ENCODE assay signal across 8 mouse cellular contexts in the genomic region with DNA sequence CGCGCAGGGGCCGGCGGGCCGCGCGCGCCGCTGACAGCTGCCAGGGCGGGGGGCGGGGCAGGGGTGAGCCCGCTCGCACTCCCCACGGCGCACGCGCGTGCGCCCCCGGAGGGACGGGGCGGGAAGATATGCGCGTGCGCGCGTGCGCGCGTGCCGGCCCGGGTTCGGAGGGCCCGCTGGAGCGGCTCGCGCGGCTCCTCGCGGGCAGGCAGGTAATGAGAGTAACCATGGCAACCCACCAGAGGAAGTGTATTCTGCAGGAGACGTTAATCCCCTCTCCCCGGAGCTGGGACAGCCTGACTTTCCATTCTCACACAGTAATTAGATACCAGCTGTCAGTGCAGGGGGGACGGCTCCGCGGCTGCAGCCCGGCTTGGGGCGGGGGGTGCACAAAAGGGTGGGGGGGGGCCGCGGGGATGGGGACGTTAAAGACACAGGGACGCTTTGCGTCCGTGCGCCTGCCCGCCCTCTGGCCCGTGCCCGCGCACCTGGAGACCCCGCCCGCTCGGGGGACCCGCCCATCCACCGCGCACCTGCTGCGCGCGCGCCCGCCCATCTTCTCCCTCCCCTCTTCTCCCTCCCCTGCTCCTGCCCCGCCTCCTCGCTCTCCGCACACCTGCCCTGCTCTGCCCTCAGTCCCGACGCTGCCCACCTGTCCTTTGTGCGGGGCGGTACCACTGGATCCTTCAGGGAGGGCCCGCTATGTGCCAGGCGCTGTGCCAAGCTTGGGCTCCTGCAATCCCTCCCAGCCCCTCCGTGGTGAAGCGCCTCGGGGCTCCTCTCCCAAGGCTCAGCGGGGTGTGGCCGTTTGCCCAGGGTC. TPM values are rescaled to one million over a fixed set of nuclear protein-coding genes. Genes with fewer than 3 reads are reported as not detected.
DNase-seq lines count a peak whose midpoint lies in the region; ATAC-seq lines count a peak whose summit lies in the region.

A gene (plus strand): TSS at position 218 of the 820 bp plus-strand sequence.

- H3K27ac ChIP-seq in forebrain, embryonic 13.5 days, result peak within 1 kb of the TSS; percentile 96
- peak within 1 kb of the TSS; percentile 85 for H3K27ac ChIP-seq in hindbrain, embryonic 11.5 days (ENCODE audit: low read depth, low read length)

- H3K4me1 ChIP-seq in forebrain, embryonic 13.5 days, result peaks cover 61% of the 10 kb centered on the region
- peaks cover 17% of the 10 kb centered on the region for H3K4me1 ChIP-seq in hindbrain, embryonic 11.5 days (replicated peaks; ENCODE audit: control insufficient read depth, insufficient read depth, low read length)

- ATAC-seq in forebrain, embryonic 13.5 days, result peak; percentile 82
- ATAC-seq in hindbrain, embryonic 11.5 days (ENCODE audit: low FRiP score), result peak; percentile 76

- H3K27me3 ChIP-seq in forebrain, embryonic 13.5 days, result 0 out of 2 replicates have a peak, but pooled peaks cover 8% of the 10 kb centered on the region
- H3K27me3 ChIP-seq in hindbrain, embryonic 11.5 days (ENCODE audit: control insufficient read depth, insufficient read depth, low read length), result peaks cover 16% of the 10 kb centered on the region

- 1% methylated on average over 60 of the region's 83 CpGs for WGBS in forebrain, embryonic 13.5 days
- WGBS in hindbrain, embryonic 11.5 days, result 1% methylated on average over 49 of the region's 83 CpGs

- H3K9me3 ChIP-seq in forebrain, embryonic 13.5 days (replicated peaks), result no peaks in the 10 kb centered on the region
- H3K9me3 ChIP-seq in hindbrain, embryonic 11.5 days (ENCODE audit: control insufficient read depth, low read length), result no peaks in the 10 kb centered on the region

- peak within 1 kb of the TSS; percentile 76 for H3K9ac ChIP-seq in forebrain, embryonic 13.5 days
- H3K9ac ChIP-seq in hindbrain, embryonic 11.5 days (ENCODE audit: low read depth, low read length), result peak within 1 kb of the TSS; percentile 60

- no peaks in the 10 kb centered on the region for H3K36me3 ChIP-seq in forebrain, embryonic 13.5 days (ENCODE audit: poor library complexity, severe bottlenecking)
- H3K36me3 ChIP-seq in hindbrain, embryonic 11.5 days (ENCODE audit: control insufficient read depth, insufficient read depth, low read length), result no peaks in the 10 kb centered on the region

- peak; percentile 8 for DNase-seq in NIH3T3 (ENCODE audit: low read depth)
- DNase-seq in cerebellum, adult 11 months, result peak; percentile 82
- DNase-seq in hindbrain, embryonic 11.5 days (ENCODE audit: low spot score), result peak; percentile 90
- DNase-seq in layer of hippocampus, postnatal 14 days (ENCODE audit: low spot score in 2 of 2), result peak; percentile 72 to 76
- peak; percentile 49 for DNase-seq in lung, postnatal 25 days (ENCODE audit: low spot score)
- peak; percentile 81 for DNase-seq in right cerebral cortex, adult 18-20 months
- DNase-seq in urinary bladder, adult 2 months (ENCODE audit: low spot score), result peak; percentile 58

- H3K4me3 ChIP-seq in forebrain, embryonic 13.5 days, result peak within 1 kb of the TSS; percentile 51
- H3K4me3 ChIP-seq in hindbrain, embryonic 11.5 days (ENCODE audit: low read depth, low read length), result peak within 1 kb of the TSS; percentile 56

- peak within 1 kb of the TSS; percentile 81 for H3K4me2 ChIP-seq in forebrain, embryonic 13.5 days
- peak within 1 kb of the TSS; percentile 99 for H3K4me2 ChIP-seq in hindbrain, embryonic 11.5 days (replicated peaks; ENCODE audit: low read depth, low read length)

RNA-seq across cellular contexts. Expression of the gene that starts here (rescaled TPM):
- polyA plus RNA-seq in forebrain, embryonic 13.5 days (2015; fragmentation: Nextera tagmentation; extraction: Ambion mirVana), result not detected in 2 replicates
- not detected in 2 replicates for polyA plus RNA-seq in hindbrain, embryonic 11.5 days (2014; fragmentation: Nextera tagmentation; extraction: Ambion mirVana)
- not detected for total RNA-seq in layer of hippocampus, postnatal 14 days (2021)
- polyA plus RNA-seq in urinary bladder, adult 2 months (2012; rRNA removed), result not detected in 2 replicates

Comparison
In these comparisons a context has a peak if more than half of its experiments do, and no peak if none do; other contexts are left out.
1. Peak in every context shown above with its lines: DNase-seq, ATAC-seq, H3K4me3 ChIP-seq and H3K27ac ChIP-seq.
2. Peak in ATAC-seq, H3K4me3 ChIP-seq, H3K27ac ChIP-seq, H3K9ac ChIP-seq and H3K4me2 ChIP-seq in forebrain, embryonic 13.5 days; RNA of the gene not detected or under 1 TPM.
3. Peak in DNase-seq, ATAC-seq, H3K4me3 ChIP-seq, H3K27ac ChIP-seq, H3K9ac ChIP-seq and H3K4me2 ChIP-seq in hindbrain, embryonic 11.5 days; RNA of the gene not detected or under 1 TPM.
4. Peak in DNase-seq in layer of hippocampus, postnatal 14 days; RNA of the gene not detected or under 1 TPM.
5. Peak in DNase-seq in urinary bladder, adult 2 months; RNA of the gene not detected or under 1 TPM.
6. DNase-seq: peak in every context shown above with its lines; median percentile 90 in hindbrain, embryonic 11.5 days; 82 in cerebellum, adult 11 months; 81 in right cerebral cortex, adult 18-20 months; 74 in layer of hippocampus, postnatal 14 days; 58 in urinary bladder, adult 2 months; 49 in lung, postnatal 25 days; 8 in NIH3T3.